Mouse (Mus musculus): ENCODE measurements around the gene 1700069L16Rik.

- TF ChIP-seq CTCF (IDR thresholded peaks at IDR 0.05; ENCODE audit: low read depth) (no peak), EP300 (IDR thresholded peaks at IDR 0.05; ENCODE audit: low read depth) (no peak)
Observed at GRCm38 (mm10) chr5:113727238-113727637, 2.7 kb upstream of the 1700069L16Rik start.

All from liver, postnatal 0 days (tissue).